Mouse (Mus musculus): ENCODE measurements at regions not wholly inside any gene's neighbourhood (a gene's known extent, or its start where the extent isn't known, plus 50 kb on each side); places are given as distances from the start of the nearest gene placed in this dataset.
A peak's percentile ranks its signal among the peaks of the same experiment; 100 is the strongest.

DNA sequence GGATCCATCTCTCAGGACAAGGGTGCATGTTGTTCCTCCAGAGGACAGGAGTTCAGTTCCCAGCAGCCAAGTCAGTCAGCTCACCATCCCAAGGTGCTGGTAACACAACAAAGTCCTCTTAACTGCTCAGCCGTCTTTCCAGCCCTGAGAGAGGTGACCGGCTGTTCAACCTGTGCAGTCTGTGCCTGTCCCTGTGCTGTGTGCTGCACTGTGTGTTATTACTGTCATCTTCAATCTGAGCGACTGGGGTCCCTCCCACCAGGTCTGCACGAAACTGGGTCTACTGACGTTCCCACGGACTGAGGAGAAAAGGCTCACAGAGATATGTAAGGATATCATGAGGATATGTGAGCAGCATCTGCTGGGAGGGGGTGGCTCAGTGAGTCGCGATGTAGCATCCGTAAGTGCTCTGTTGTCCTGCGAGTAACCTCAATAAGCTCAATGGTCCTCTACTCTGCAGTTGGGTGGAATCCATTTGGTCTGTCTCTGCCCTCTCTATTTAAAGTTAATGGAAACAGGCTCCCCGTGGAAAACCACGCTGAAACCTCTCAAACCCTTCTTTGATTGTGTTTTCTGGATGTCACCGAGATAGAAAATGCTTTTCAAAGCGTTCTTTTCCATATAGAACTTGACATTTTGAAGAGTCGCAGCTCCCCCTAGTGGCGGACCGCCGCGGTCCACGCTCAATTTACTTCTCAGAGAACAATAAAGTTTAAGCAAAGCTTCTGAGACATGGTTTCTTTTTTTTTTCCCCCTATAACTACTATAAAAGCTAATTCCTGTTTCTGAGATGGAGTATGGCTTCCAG, 87.1 kb upstream of the Intu start:
- TF ChIP-seq CTCF (IDR thresholded peaks at IDR 0.05; ENCODE audit: borderline replicate concordance, insufficient read depth, low read depth, low read length) (peak; percentile 62; the same call in 1 of the 2 replicates), POLR2A (IDR thresholded peaks at IDR 0.05; ENCODE audit: borderline replicate concordance, insufficient read depth, low read length) (no peak)
